Mouse (Mus musculus) forebrain, embryonic 16.5 days (tissue): ENCODE data around the gene Arpc4. TPM values are rescaled to one million over a fixed set of nuclear protein-coding genes. Genes with fewer than 3 reads are reported as not detected.

Source experiments
- ATAC-seq: fragments of 200-750 bp; cut with Nextera tagmentation; 2 replicates; pipeline ENCODE4 v1.8.0; 2017; ENCODE audit warnings: mild to moderate bottlenecking, moderate library complexity
- H3K27ac ChIP-seq: fragments of 300-500 bp; sonication (generic); 2 replicates; pipeline ENCODE4 v1.5.1; 2014; ENCODE audit warnings: low read length, control low read depth
- H3K27me3 ChIP-seq: fragments of 300-500 bp; sonication (generic); replicated peaks from 2 replicates; pipeline ENCODE4 v1.6.1; 2014; ENCODE audit warnings: low read length; ENCODE audit not compliant: control insufficient read depth, insufficient read depth
- H3K36me3 ChIP-seq: fragments of 300-500 bp; sonication (generic); 2 replicates; pipeline ENCODE4 v1.6.1; 2014; ENCODE audit not compliant: control insufficient read depth, insufficient read depth
- H3K4me1 ChIP-seq: fragments of 300-500 bp; sonication (generic); replicated peaks from 2 replicates; pipeline ENCODE4 v1.6.1; 2014; ENCODE audit warnings: low read length; ENCODE audit not compliant: control insufficient read depth, insufficient read depth
- H3K4me2 ChIP-seq: fragments of 300-500 bp; sonication (generic); 2 replicates; pipeline ENCODE4 v1.6.1; 2014; ENCODE audit warnings: mild to moderate bottlenecking, low read length, control low read depth
- H3K4me3 ChIP-seq: fragments of 300-500 bp; sonication (generic); replicated peaks from 2 replicates; pipeline ENCODE4 v1.5.1; 2014; ENCODE audit warnings: mild to moderate bottlenecking, low read length, control low read depth
- H3K9ac ChIP-seq: fragments of 300-500 bp; sonication (generic); replicated peaks from 2 replicates; pipeline ENCODE4 v1.6.1; 2014; ENCODE audit warnings: low read depth, low read length, control low read depth
- H3K9me3 ChIP-seq: fragments of 300-500 bp; sonication (generic); 2 replicates; pipeline ENCODE4 v1.6.1; 2016; ENCODE audit warnings: low read length; ENCODE audit not compliant: control insufficient read depth
- WGBS: fragments of 180-500 bp; shearing (Covaris S2); extraction: QIAGEN DNeasy Blood & Tissue Kit; methylation state at CpG from one replicate; pipeline ENCODE4 v1.1.7; 2014; 5-methylcytosine and 5-hydroxymethylcytosine counted together
- polyA plus RNA-seq: library from polyadenylated mRNA; unstranded; fragments of >200 nt; fragmentation: Nextera tagmentation; extraction: Ambion mirVana; gene quantifications from 2 replicates; pipeline ENCODE4 v1.2.1, GENCODE M21; 2015

Gene Arpc4
- polyA plus RNA-seq, 1 experiment from 2014 or later = 414 TPM

GRCm38 (mm10) chr6:113392015-113392386 is 14.1 kb downstream of the Arpc4 start:
- Histone ChIP-seq H3K4me3 (peak overlapping the region; percentile 45), H3K9ac (peak overlapping the region; percentile 65), H3K9me3 (no peaks in the 10 kb centered on the region), H3K4me2 (peak overlapping the region; percentile 71), H3K27ac (peak overlapping the region; percentile 55; the same call in 1 of the 2 replicates), H3K36me3 (peaks cover 21% of the 10 kb centered on the region), H3K27me3 (no peaks in the 10 kb centered on the region), H3K4me1 (peaks cover 9% of the 10 kb centered on the region)
- WGBS = 21% methylated on average over 10 of the region's 10 CpGs
- no peak for ATAC-seq

- Histone ChIP-seq H3K9me3 (no peaks in the 10 kb centered on the region), H3K9ac (peak overlapping the region; percentile 65), H3K27ac (peak overlapping the region; percentile 55; the same call in 1 of the 2 replicates), H3K4me1 (peaks cover 9% of the 10 kb centered on the region), H3K4me3 (peak overlapping the region; percentile 45), H3K4me2 (peak overlapping the region; percentile 71), H3K27me3 (no peaks in the 10 kb centered on the region), H3K36me3 (peaks cover 21% of the 10 kb centered on the region)
- WGBS = under 1% methylated on average over 50 of the region's 51 CpGs
- peak; percentile 95 for ATAC-seq
Observed at GRCm38 (mm10) chr6:113392387-113393071, 14.6 kb downstream of the Arpc4 start.

- Histone ChIP-seq H3K27me3 (no peaks in the 10 kb centered on the region), H3K4me3 (no peak overlapping the region), H3K9ac (no peak overlapping the region), H3K9me3 (no peaks in the 10 kb centered on the region), H3K36me3 (peaks cover 12% of the 10 kb centered on the region), H3K4me1 (peaks cover 9% of the 10 kb centered on the region), H3K27ac (no peak overlapping the region), H3K4me2 (no peak overlapping the region)
- WGBS = 87% methylated on average over 6 of the region's 6 CpGs
- no peak for ATAC-seq
Observed at GRCm38 (mm10) chr6:113393951-113394350, 16.0 kb downstream of the Arpc4 start.

GRCm38 (mm10) chr6:113394811-113395210 is 16.9 kb downstream of the Arpc4 start:
- 94% methylated on average over 11 of the region's 11 CpGs for WGBS
- H3K9ac ChIP-seq = no peak overlapping the region
- no peak overlapping the region for H3K27ac ChIP-seq
- H3K9me3 ChIP-seq = no peaks in the 10 kb centered on the region
- ATAC-seq = no peak
- no peak overlapping the region for H3K4me2 ChIP-seq
- H3K27me3 ChIP-seq = no peaks in the 10 kb centered on the region
- H3K4me1 ChIP-seq = peaks cover 9% of the 10 kb centered on the region
- H3K4me3 ChIP-seq = no peak overlapping the region
- H3K36me3 ChIP-seq = 0 out of 2 replicates have a peak, but pooled peaks cover 3% of the 10 kb centered on the region

- no peak for ATAC-seq
- Histone ChIP-seq H3K36me3 (0 out of 2 replicates have a peak, but pooled peaks cover 2% of the 10 kb centered on the region), H3K4me1 (peaks cover 9% of the 10 kb centered on the region), H3K4me2 (no peak overlapping the region), H3K9ac (no peak overlapping the region), H3K9me3 (no peaks in the 10 kb centered on the region), H3K4me3 (no peak overlapping the region), H3K27me3 (no peaks in the 10 kb centered on the region), H3K27ac (no peak overlapping the region)
- 98% methylated on average over 6 of the region's 6 CpGs for WGBS
Observed at GRCm38 (mm10) chr6:113395501-113395900, 17.6 kb downstream of the Arpc4 start.

GRCm38 (mm10) chr6:113396270-113397030 is 18.5 kb downstream of the Arpc4 start:
- no peaks in the 10 kb centered on the region for H3K27me3 ChIP-seq
- peaks cover 2% of the 10 kb centered on the region; the same call in 1 of the 2 replicates for H3K36me3 ChIP-seq
- no peak overlapping the region for H3K4me3 ChIP-seq
- 86% methylated on average over 10 of the region's 10 CpGs for WGBS
- ATAC-seq = no peak
- no peak overlapping the region for H3K9ac ChIP-seq
- no peak overlapping the region for H3K27ac ChIP-seq
- no peaks in the 10 kb centered on the region for H3K9me3 ChIP-seq
- H3K4me1 ChIP-seq = peaks cover 9% of the 10 kb centered on the region
- H3K4me2 ChIP-seq = no peak overlapping the region

- no peak overlapping the region for H3K27ac ChIP-seq
- ATAC-seq = no peak
- H3K27me3 ChIP-seq = no peaks in the 10 kb centered on the region
- H3K4me1 ChIP-seq = no peaks in the 10 kb centered on the region
- no peaks in the 10 kb centered on the region; the same call in 1 of the 2 replicates for H3K36me3 ChIP-seq
- no peak overlapping the region for H3K9ac ChIP-seq
- H3K4me3 ChIP-seq = no peak overlapping the region
- WGBS = 90% methylated on average over 13 of the region's 13 CpGs
- no peaks in the 10 kb centered on the region for H3K9me3 ChIP-seq
- no peak overlapping the region for H3K4me2 ChIP-seq
Observed at GRCm38 (mm10) chr6:113402094-113402493, 24.2 kb downstream of the Arpc4 start.

GRCm38 (mm10) chr6:113404649-113405448 is 26.9 kb downstream of the Arpc4 start:
- no peak for ATAC-seq
- no peaks in the 10 kb centered on the region for H3K27me3 ChIP-seq
- H3K9me3 ChIP-seq = no peaks in the 10 kb centered on the region
- H3K4me1 ChIP-seq = no peaks in the 10 kb centered on the region
- H3K4me3 ChIP-seq = no peak overlapping the region
- 75% methylated on average over 12 of the region's 12 CpGs for WGBS
- no peak overlapping the region for H3K27ac ChIP-seq
- H3K36me3 ChIP-seq = no peaks in the 10 kb centered on the region; the same call in none of the 2 replicates
- H3K4me2 ChIP-seq = no peak overlapping the region
- no peak overlapping the region for H3K9ac ChIP-seq

GRCm38 (mm10) chr6:113405483-113405882 is 27.6 kb downstream of the Arpc4 start:
- Histone ChIP-seq H3K4me2 (no peak overlapping the region), H3K4me1 (no peaks in the 10 kb centered on the region), H3K36me3 (no peaks in the 10 kb centered on the region; the same call in none of the 2 replicates), H3K27ac (no peak overlapping the region), H3K4me3 (no peak overlapping the region), H3K9me3 (no peaks in the 10 kb centered on the region), H3K27me3 (no peaks in the 10 kb centered on the region), H3K9ac (no peak overlapping the region)
- 92% methylated on average over 6 of the region's 6 CpGs for WGBS
- ATAC-seq = no peak
